Mouse (Mus musculus) lung, postnatal 0 days (tissue): ENCODE results near the gene Alyref2. TPM values are rescaled to one million over a fixed set of nuclear protein-coding genes. Genes with fewer than 3 reads are reported as not detected.

ENCODE experiments used
- ATAC-seq: fragments of 200-750 bp; cut with Nextera tagmentation; 2 replicates; pipeline ENCODE4 v1.8.0; 2017; ENCODE audit warnings: moderate library complexity
- DNase-seq: peaks from one replicate; pipeline ENCODE4 v3.0.0-alpha.2; 2016; ENCODE audit warnings: low spot score
- H3K27ac ChIP-seq: fragments of 300-500 bp; sonication (generic); 2 replicates; pipeline ENCODE4 v1.5.1; 2014; ENCODE audit warnings: antibody characterized with exemption, mild to moderate bottlenecking, low read length, mixed read lengths
- H3K27me3 ChIP-seq: fragments of 300-500 bp; sonication (generic); replicated peaks from 2 replicates; pipeline ENCODE4 v1.6.1; 2014; ENCODE audit warnings: low read length, mixed read lengths; ENCODE audit not compliant: insufficient read depth
- H3K36me3 ChIP-seq: fragments of 300-500 bp; sonication (generic); 2 replicates; pipeline ENCODE4 v1.6.1; 2014; ENCODE audit warnings: low read length, mixed read lengths; ENCODE audit not compliant: insufficient read depth
- H3K4me1 ChIP-seq: fragments of 300-500 bp; sonication (generic); 2 replicates; pipeline ENCODE4 v1.6.1; 2014; ENCODE audit warnings: antibody characterized with exemption, low read depth, low read length, mixed read lengths; ENCODE audit not compliant: insufficient read depth
- H3K4me2 ChIP-seq: fragments of 300-500 bp; sonication (generic); replicated peaks from 2 replicates; pipeline ENCODE4 v1.6.1; 2014; ENCODE audit warnings: low read depth, mild to moderate bottlenecking, low read length, moderate library complexity, mixed read lengths
- H3K4me3 ChIP-seq: fragments of 300-500 bp; sonication (generic); 2 replicates; pipeline ENCODE4 v1.5.1; 2014; ENCODE audit warnings: low read depth, low read length
- H3K9ac ChIP-seq: fragments of 300-500 bp; sonication (generic); replicated peaks from 2 replicates; pipeline ENCODE4 v1.6.1; 2014; ENCODE audit warnings: low read depth, mild to moderate bottlenecking
- H3K9me3 ChIP-seq: fragments of 300-500 bp; sonication (generic); 2 replicates; pipeline ENCODE4 v1.6.1; 2016; ENCODE audit warnings: low read length, mixed read lengths
- CTCF ChIP-seq: IDR thresholded peaks from 2 replicates; pipeline ENCODE4 v1.5.1; 2016; ENCODE audit warnings: antibody characterized with exemption, mild to moderate bottlenecking
- EP300 ChIP-seq: IDR thresholded peaks from 2 replicates; pipeline ENCODE4 v1.6.1; 2016; ENCODE audit warnings: antibody characterized with exemption, mild to moderate bottlenecking, control low read depth
- WGBS: fragments of 180-500 bp; shearing (Covaris S2); extraction: QIAGEN DNeasy Blood & Tissue Kit; methylation state at CpG from one replicate; pipeline ENCODE4 v1.1.7; 2014; 5-methylcytosine and 5-hydroxymethylcytosine counted together
- polyA plus RNA-seq: library from polyadenylated mRNA; unstranded; fragments of >200 nt; fragmentation: Nextera tagmentation; extraction: Ambion mirVana; gene quantifications from 2 replicates; pipeline ENCODE4 v1.2.1, GENCODE M21; 2015

Alyref2 gene
- polyA plus RNA-seq, 1 experiment from 2014 or later: 14.8 TPM

- ATAC-seq (no peak), DNase-seq (no peak)
- no peak overlapping the region for H3K4me3 ChIP-seq
- H3K27me3 ChIP-seq: no peaks in the 10 kb centered on the region
- H3K4me2 ChIP-seq: no peak overlapping the region
- no peaks in the 10 kb centered on the region for H3K36me3 ChIP-seq
- H3K9ac ChIP-seq: no peak overlapping the region
- TF ChIP-seq EP300 (no peak), CTCF (no peak)
- 77% methylated on average over 4 of the region's 4 CpGs for WGBS
- H3K9me3 ChIP-seq: no peaks in the 10 kb centered on the region
- 0 out of 2 replicates have a peak, but pooled peaks cover 2% of the 10 kb centered on the region for H3K4me1 ChIP-seq
- no peak overlapping the region for H3K27ac ChIP-seq
Observed at GRCm38 (mm10) chr1:171473506-171473905, 29.8 kb upstream of the Alyref2 start.

GRCm38 (mm10) chr1:171473920-171474640 lies 29.2 kb upstream of the Alyref2 start:
- TF ChIP-seq CTCF (no peak), EP300 (no peak)
- no peaks in the 10 kb centered on the region for H3K9me3 ChIP-seq
- peak; percentile 36 for DNase-seq
- no peaks in the 10 kb centered on the region for H3K36me3 ChIP-seq
- H3K4me1 ChIP-seq: 0 out of 2 replicates have a peak, but pooled peaks cover 2% of the 10 kb centered on the region
- H3K27ac ChIP-seq: no peak overlapping the region
- no peak overlapping the region for H3K4me2 ChIP-seq
- no peak for ATAC-seq
- WGBS: 59% methylated on average over 9 of the region's 9 CpGs
- no peaks in the 10 kb centered on the region for H3K27me3 ChIP-seq
- H3K4me3 ChIP-seq: no peak overlapping the region
- H3K9ac ChIP-seq: no peak overlapping the region

- TF ChIP-seq CTCF: no peak
- TF ChIP-seq EP300: no peak
- WGBS: 39% methylated on average over 8 of the region's 8 CpGs
Observed at GRCm38 (mm10) chr1:171477123-171477522, 26.2 kb upstream of the Alyref2 start.

GRCm38 (mm10) chr1:171477758-171478545 lies 25.3 kb upstream of the Alyref2 start:
- Histone ChIP-seq H3K4me2 (peak overlapping the region; percentile 50), H3K27me3 (no peaks in the 10 kb centered on the region), H3K4me3 (peak overlapping the region; percentile 15; the same call in 1 of the 2 replicates), H3K9ac (no peak overlapping the region), H3K36me3 (no peaks in the 10 kb centered on the region), H3K9me3 (no peaks in the 10 kb centered on the region), H3K4me1 (0 out of 2 replicates have a peak, but pooled peaks cover 2% of the 10 kb centered on the region), H3K27ac (peak overlapping the region; percentile 93)
- DNase-seq (peak; percentile 95), ATAC-seq (peak; percentile 97)
- TF ChIP-seq CTCF (no peak), EP300 (peak; percentile 92)
- WGBS: 42% methylated on average over 27 of the region's 27 CpGs

More at GRCm38 (mm10) chr1:171477123-171477522, 26.2 kb upstream of the Alyref2 start:
- no peaks in the 10 kb centered on the region for H3K36me3 ChIP-seq
- H3K9me3 ChIP-seq: no peaks in the 10 kb centered on the region
- peak overlapping the region; percentile 93 for H3K27ac ChIP-seq
- no peak overlapping the region for H3K4me3 ChIP-seq
- no peak overlapping the region for H3K9ac ChIP-seq
- no peaks in the 10 kb centered on the region for H3K27me3 ChIP-seq
- 0 out of 2 replicates have a peak, but pooled peaks cover 2% of the 10 kb centered on the region for H3K4me1 ChIP-seq
- H3K4me2 ChIP-seq: no peak overlapping the region
- DNase-seq: no peak
- ATAC-seq: no peak

GRCm38 (mm10) chr1:171478968-171479367 lies 24.3 kb upstream of the Alyref2 start:
- Histone ChIP-seq H3K9me3 (no peaks in the 10 kb centered on the region), H3K4me1 (0 out of 2 replicates have a peak, but pooled peaks cover 2% of the 10 kb centered on the region), H3K9ac (no peak overlapping the region), H3K27ac (peak overlapping the region; percentile 93; the same call in 1 of the 2 replicates), H3K27me3 (no peaks in the 10 kb centered on the region), H3K4me2 (no peak overlapping the region), H3K36me3 (no peaks in the 10 kb centered on the region), H3K4me3 (no peak overlapping the region)
- WGBS: 23% methylated on average over 2 of the region's 2 CpGs
- TF ChIP-seq EP300 (peak; percentile 72), CTCF (peak; percentile 93)
- peak; percentile 52 for ATAC-seq
- peak; percentile 91 for DNase-seq

GRCm38 (mm10) chr1:171494241-171494640 lies 9.0 kb upstream of the Alyref2 start:
- H3K9ac ChIP-seq: no peak overlapping the region
- TF ChIP-seq CTCF (no peak), EP300 (no peak)
- no peak overlapping the region for H3K4me3 ChIP-seq
- no peaks in the 10 kb centered on the region for H3K27me3 ChIP-seq
- H3K36me3 ChIP-seq: no peaks in the 10 kb centered on the region
- H3K4me2 ChIP-seq: no peak overlapping the region
- DNase-seq (no peak), ATAC-seq (no peak)
- 95% methylated on average over 13 of the region's 13 CpGs for WGBS
- 0 out of 2 replicates have a peak, but pooled peaks cover 3% of the 10 kb centered on the region for H3K9me3 ChIP-seq
- no peaks in the 10 kb centered on the region for H3K4me1 ChIP-seq
- H3K27ac ChIP-seq: no peak overlapping the region
